In the genomic region with DNA sequence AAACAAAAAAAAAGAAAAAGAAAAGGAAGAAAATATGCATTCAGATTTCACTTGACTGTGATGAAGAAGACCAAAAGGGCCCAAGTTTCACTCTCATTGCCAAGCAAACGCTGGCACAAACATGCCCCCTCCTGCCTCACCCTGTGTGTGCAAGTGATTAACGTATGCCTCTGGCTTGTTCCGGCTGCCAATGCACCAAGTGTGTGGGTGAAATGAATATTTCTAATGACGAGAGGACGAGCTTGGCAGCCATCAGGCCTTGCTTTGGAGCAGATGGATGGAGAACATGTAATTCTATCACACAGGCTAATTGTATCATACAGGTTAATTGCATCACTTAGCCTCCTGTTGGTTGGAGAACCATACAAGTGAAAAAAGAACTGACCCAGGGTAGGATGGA, we compare ENCODE assay signal across 16 mouse cellular contexts.
A peak's percentile ranks its signal among the peaks of the same experiment; 100 is the strongest.
DNase-seq lines count a peak whose midpoint lies in the region; ATAC-seq and TF ChIP-seq lines count a peak whose summit lies in the region.
"Had no signal": no experiment of that assay in that cellular context is flagged by ENCODE, and none has a peak within 500 bp of the region (broad histone marks: within the 10 kb centered on the region; RNA-seq: fewer than 3 reads in every experiment).

No protein-coding gene starts in this region.

- no peaks in the 10 kb centered on the region for H3K36me3 ChIP-seq in forebrain, embryonic 13.5 days (ENCODE audit: poor library complexity, severe bottlenecking)
- H3K36me3 ChIP-seq in forebrain, embryonic 12.5 days (replicated peaks), result no peaks in the 10 kb centered on the region
- H3K36me3 ChIP-seq in liver, postnatal 0 days (replicated peaks; ENCODE audit: insufficient read depth, low read length), result no peaks in the 10 kb centered on the region
- H3K36me3 ChIP-seq: hindbrain, embryonic 12.5 days; midbrain, embryonic 15.5 days had no signal

- no peak for TF ChIP-seq CTCF in liver, postnatal 0 days (IDR thresholded peaks at IDR 0.05; ENCODE audit: low read depth)

- ATAC-seq in forebrain, embryonic 13.5 days, result peak; percentile 67; the same call in 1 of the 2 replicates
- no peak for ATAC-seq in forebrain, embryonic 12.5 days (ENCODE audit: low FRiP score)
- no peak for ATAC-seq in liver, postnatal 0 days
- ATAC-seq: midbrain, embryonic 15.5 days had no signal

- H3K4me3 ChIP-seq in forebrain, embryonic 13.5 days, result no peak overlapping the region
- H3K4me3 ChIP-seq in forebrain, embryonic 12.5 days (replicated peaks), result no peak overlapping the region
- H3K4me3 ChIP-seq in liver, postnatal 0 days (ENCODE audit: low read depth, low read length), result no peak overlapping the region
- H3K4me3 ChIP-seq: hindbrain, embryonic 12.5 days; midbrain, embryonic 15.5 days had no signal

- WGBS in forebrain, embryonic 13.5 days, result 64% methylated on average over 5 of the region's 5 CpGs
- 79% methylated on average over 5 of the region's 5 CpGs for WGBS in forebrain, embryonic 12.5 days
- WGBS in liver, postnatal 0 days (ENCODE audit: insufficient replicate concordance), result 72% methylated on average over 5 of the region's 5 CpGs

- H3K9me3 ChIP-seq in forebrain, embryonic 13.5 days (replicated peaks), result no peaks in the 10 kb centered on the region; the same call in 1 of the 2 replicates
- H3K9me3 ChIP-seq in forebrain, embryonic 12.5 days, result no peaks in the 10 kb centered on the region
- H3K9me3 ChIP-seq in liver, postnatal 0 days (ENCODE audit: low read length), result no peaks in the 10 kb centered on the region
- H3K9me3 ChIP-seq: hindbrain, embryonic 12.5 days; midbrain, embryonic 15.5 days had no signal

- no peak overlapping the region for H3K27ac ChIP-seq in forebrain, embryonic 13.5 days
- H3K27ac ChIP-seq in forebrain, embryonic 12.5 days, result no peak overlapping the region
- no peak overlapping the region for H3K27ac ChIP-seq in liver, postnatal 0 days (ENCODE audit: low read depth)
- H3K27ac ChIP-seq: hindbrain, embryonic 12.5 days; liver, embryonic 14.5 days; macrophage; midbrain, embryonic 15.5 days had no signal

- DNase-seq in Muller cell, postnatal 12 days (ENCODE audit: inconsistent ontology term), result peak; percentile 9
- peak; percentile 74 for DNase-seq in cerebellum, adult 9-11 months
- DNase-seq in layer of hippocampus, adult 18-20 months (ENCODE audit: low spot score in 2 of 2), result peak; percentile 79 to 92
- no peak for DNase-seq in liver, postnatal 0 days
- DNase-seq in urinary bladder, postnatal 36 days (ENCODE audit: low spot score in 2 of 2), result no peak
- no peak for DNase-seq in lung, postnatal 4 days
- DNase-seq: adrenal gland, adult 8-10 months; gastrocnemius, postnatal 36 days; kidney, adult 18-20 months; thymus, postnatal 4 days had no signal

- H3K4me2 ChIP-seq in forebrain, embryonic 13.5 days, result no peak overlapping the region
- H3K4me2 ChIP-seq in forebrain, embryonic 12.5 days, result no peak overlapping the region
- no peak overlapping the region for H3K4me2 ChIP-seq in liver, postnatal 0 days (ENCODE audit: low read depth, low read length)
- H3K4me2 ChIP-seq: hindbrain, embryonic 12.5 days; midbrain, embryonic 15.5 days had no signal

- H3K9ac ChIP-seq in forebrain, embryonic 13.5 days, result no peak overlapping the region
- no peak overlapping the region for H3K9ac ChIP-seq in forebrain, embryonic 12.5 days
- H3K9ac ChIP-seq in liver, postnatal 0 days (replicated peaks), result no peak overlapping the region
- H3K9ac ChIP-seq: hindbrain, embryonic 12.5 days; liver, embryonic 14.5 days; midbrain, embryonic 15.5 days had no signal

- no peak for TF ChIP-seq EP300 in liver, postnatal 0 days (IDR thresholded peaks at IDR 0.05; ENCODE audit: low read depth)

- no peaks in the 10 kb centered on the region for H3K27me3 ChIP-seq in forebrain, embryonic 13.5 days
- no peaks in the 10 kb centered on the region for H3K27me3 ChIP-seq in forebrain, embryonic 12.5 days
- H3K27me3 ChIP-seq in liver, postnatal 0 days (ENCODE audit: insufficient read depth, low read length), result no peaks in the 10 kb centered on the region
- H3K27me3 ChIP-seq: hindbrain, embryonic 12.5 days; midbrain, embryonic 15.5 days had no signal

- H3K4me1 ChIP-seq in forebrain, embryonic 13.5 days, result peaks cover 6% of the 10 kb centered on the region
- peaks cover 5% of the 10 kb centered on the region for H3K4me1 ChIP-seq in forebrain, embryonic 12.5 days
- no peaks in the 10 kb centered on the region for H3K4me1 ChIP-seq in liver, postnatal 0 days (ENCODE audit: insufficient read depth)
- H3K4me1 ChIP-seq: hindbrain, embryonic 12.5 days; midbrain, embryonic 15.5 days had no signal

Comparison
In these comparisons a context has a peak if more than half of its experiments do, and no peak if none do; other contexts are left out.
1. DNase-seq: peak in Muller cell, postnatal 12 days (single experiment), cerebellum, adult 9-11 months (single experiment) and layer of hippocampus, adult 18-20 months (2 of 2); none in liver, postnatal 0 days (single experiment), urinary bladder, postnatal 36 days (0 of 2) and lung, postnatal 4 days (0 of 2).